Mouse (Mus musculus): ENCODE measurements around the gene Clca3b. TPM values are rescaled to one million over a fixed set of nuclear protein-coding genes. Genes with fewer than 3 reads are reported as not detected.
"Not testable (repeated sequence)": the region's sequence is repeated elsewhere in the genome, so short reads cannot be mapped to it uniquely, and the experiment has no call there.

Gene Clca3b
- not detected in 2 replicates for polyA plus RNA-seq (2014; fragmentation: Nextera tagmentation; extraction: Ambion mirVana)

- not testable (repeated sequence) for H3K27ac ChIP-seq (replicated peaks; ENCODE audit: low read depth, low read length); H3K9ac ChIP-seq (replicated peaks; ENCODE audit: low read length); H3K27me3 ChIP-seq (ENCODE audit: control insufficient read depth, insufficient read depth, low read length); H3K36me3 ChIP-seq (replicated peaks; ENCODE audit: control insufficient read depth, insufficient read depth, low read depth, low read length); H3K4me3 ChIP-seq (ENCODE audit: low read depth, low read length); H3K9me3 ChIP-seq (replicated peaks; ENCODE audit: control insufficient read depth, low read length); H3K4me1 ChIP-seq (ENCODE audit: control insufficient read depth, insufficient read depth, low read length); H3K4me2 ChIP-seq (ENCODE audit: low read depth, low read length); DNase-seq (ENCODE audit: low spot score); ATAC-seq (replicated peaks; ENCODE audit: insufficient number of reproducible peaks, low FRiP score, low TSS enrichment, low read depth)
- WGBS, result 87% methylated on average over 9 of the region's 9 CpGs
Measured at GRCm38 (mm10) chr3:144849014-144849556, at the start of gene Clca3b. TSS of gene Clca3b (minus strand) at chr3:144849357.

GRCm38 (mm10) chr3:144897042-144897678 lies 48.0 kb upstream of the Clca3b start:
- no peak overlapping the region for H3K4me2 ChIP-seq (ENCODE audit: low read depth, low read length)
- ATAC-seq (replicated peaks; ENCODE audit: insufficient number of reproducible peaks, low FRiP score, low TSS enrichment, low read depth) (no peak), DNase-seq (ENCODE audit: low spot score) (no peak)
- H3K27ac ChIP-seq (replicated peaks; ENCODE audit: low read depth, low read length), result no peak overlapping the region
- H3K27me3 ChIP-seq (ENCODE audit: control insufficient read depth, insufficient read depth, low read length), result no peaks in the 10 kb centered on the region
- H3K4me3 ChIP-seq (ENCODE audit: low read depth, low read length), result no peak overlapping the region
- no peaks in the 10 kb centered on the region for H3K4me1 ChIP-seq (ENCODE audit: control insufficient read depth, insufficient read depth, low read length)
- H3K9ac ChIP-seq (replicated peaks; ENCODE audit: low read length), result no peak overlapping the region
- no peaks in the 10 kb centered on the region for H3K9me3 ChIP-seq (replicated peaks; ENCODE audit: control insufficient read depth, low read length)
- no peaks in the 10 kb centered on the region for H3K36me3 ChIP-seq (replicated peaks; ENCODE audit: control insufficient read depth, insufficient read depth, low read depth, low read length)
- 88% methylated on average over 2 of the region's 2 CpGs for WGBS

DNA sequence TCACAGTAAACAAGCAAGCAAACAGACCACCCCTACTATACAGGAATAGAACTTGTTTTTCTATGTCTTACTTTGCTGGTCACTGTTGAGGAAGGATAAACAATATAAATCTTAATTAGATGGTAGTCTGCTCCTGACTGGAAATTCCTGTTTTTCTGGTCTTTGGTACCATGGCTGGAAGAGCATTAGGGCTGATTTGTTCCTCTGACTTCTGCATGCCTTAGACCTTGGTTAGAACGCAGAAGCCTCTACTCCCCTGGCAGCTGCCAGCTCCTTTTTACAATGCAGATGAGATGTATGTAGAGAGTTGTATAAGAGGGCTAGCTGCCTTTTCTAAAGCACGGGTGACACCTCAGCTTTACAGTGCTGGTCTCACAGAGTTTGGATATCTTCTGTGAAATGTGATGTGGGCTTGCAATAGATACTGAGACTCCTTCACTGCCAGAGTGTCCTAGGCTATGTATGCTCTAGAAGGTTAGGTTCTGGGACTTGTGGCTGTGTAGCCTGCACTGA lies 41.1 kb upstream of the Clca3b start:
- ATAC-seq (replicated peaks; ENCODE audit: insufficient number of reproducible peaks, low FRiP score, low TSS enrichment, low read depth), result no peak
- no peaks in the 10 kb centered on the region for H3K9me3 ChIP-seq (replicated peaks; ENCODE audit: control insufficient read depth, low read length)
- DNase-seq (ENCODE audit: low spot score), result peak; percentile 12
- no peak overlapping the region for H3K27ac ChIP-seq (replicated peaks; ENCODE audit: low read depth, low read length)
- no peak overlapping the region for H3K4me3 ChIP-seq (ENCODE audit: low read depth, low read length)
- no peaks in the 10 kb centered on the region for H3K27me3 ChIP-seq (ENCODE audit: control insufficient read depth, insufficient read depth, low read length)
- H3K4me2 ChIP-seq (ENCODE audit: low read depth, low read length), result no peak overlapping the region
- H3K9ac ChIP-seq (replicated peaks; ENCODE audit: low read length), result no peak overlapping the region
- no peaks in the 10 kb centered on the region for H3K36me3 ChIP-seq (replicated peaks; ENCODE audit: control insufficient read depth, insufficient read depth, low read depth, low read length)
- H3K4me1 ChIP-seq (ENCODE audit: control insufficient read depth, insufficient read depth, low read length), result no peaks in the 10 kb centered on the region
- 53% methylated on average over 2 of the region's 2 CpGs for WGBS

- no peak for ATAC-seq (replicated peaks; ENCODE audit: insufficient number of reproducible peaks, low FRiP score, low TSS enrichment, low read depth)
- H3K27me3 ChIP-seq (ENCODE audit: control insufficient read depth, insufficient read depth, low read length), result no peaks in the 10 kb centered on the region
- no peak for DNase-seq (ENCODE audit: low spot score)
- no peak overlapping the region for H3K9ac ChIP-seq (replicated peaks; ENCODE audit: low read length)
- no peaks in the 10 kb centered on the region for H3K4me1 ChIP-seq (ENCODE audit: control insufficient read depth, insufficient read depth, low read length)
- H3K9me3 ChIP-seq (replicated peaks; ENCODE audit: control insufficient read depth, low read length), result no peaks in the 10 kb centered on the region
- no peaks in the 10 kb centered on the region for H3K36me3 ChIP-seq (replicated peaks; ENCODE audit: control insufficient read depth, insufficient read depth, low read depth, low read length)
- H3K27ac ChIP-seq (replicated peaks; ENCODE audit: low read depth, low read length), result no peak overlapping the region
- H3K4me2 ChIP-seq (ENCODE audit: low read depth, low read length), result no peak overlapping the region
- no peak overlapping the region for H3K4me3 ChIP-seq (ENCODE audit: low read depth, low read length)
Measured at GRCm38 (mm10) chr3:144886957-144887356, 37.8 kb upstream of the Clca3b start.

DNA sequence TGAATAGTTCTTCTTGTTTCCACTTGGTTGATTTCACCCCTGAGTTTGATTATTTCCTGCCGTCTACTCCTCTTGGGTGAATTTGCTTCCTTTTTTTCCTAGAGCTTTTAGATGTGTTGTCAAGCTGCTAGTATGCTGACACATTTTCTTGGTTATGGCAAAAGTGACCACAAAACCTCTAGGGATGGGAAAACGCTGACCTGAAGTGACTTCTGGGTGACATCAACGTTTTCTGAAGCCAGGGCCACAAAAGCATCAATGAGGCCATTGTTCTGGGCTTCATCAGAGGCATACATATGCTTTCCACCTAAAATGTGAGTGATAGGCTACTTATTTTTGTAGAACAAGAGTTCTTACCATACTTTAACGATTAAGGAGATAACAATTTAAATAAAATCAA lies 22.9 kb upstream of the Clca3b start:
- H3K4me3 ChIP-seq (ENCODE audit: low read depth, low read length); H3K36me3 ChIP-seq (replicated peaks; ENCODE audit: control insufficient read depth, insufficient read depth, low read depth, low read length); H3K27me3 ChIP-seq (ENCODE audit: control insufficient read depth, insufficient read depth, low read length); ATAC-seq (replicated peaks; ENCODE audit: insufficient number of reproducible peaks, low FRiP score, low TSS enrichment, low read depth); DNase-seq (ENCODE audit: low spot score); H3K4me1 ChIP-seq (ENCODE audit: control insufficient read depth, insufficient read depth, low read length); H3K27ac ChIP-seq (replicated peaks; ENCODE audit: low read depth, low read length); H3K9ac ChIP-seq (replicated peaks; ENCODE audit: low read length); H3K9me3 ChIP-seq (replicated peaks; ENCODE audit: control insufficient read depth, low read length); H3K4me2 ChIP-seq (ENCODE audit: low read depth, low read length): not testable (repeated sequence)
- 24% methylated on average over 4 of the region's 4 CpGs for WGBS

- Histone ChIP-seq H3K27me3 (ENCODE audit: control insufficient read depth, insufficient read depth, low read length) (no peaks in the 10 kb centered on the region), H3K27ac (replicated peaks; ENCODE audit: low read depth, low read length) (no peak overlapping the region), H3K4me1 (ENCODE audit: control insufficient read depth, insufficient read depth, low read length) (no peaks in the 10 kb centered on the region), H3K9ac (replicated peaks; ENCODE audit: low read length) (no peak overlapping the region), H3K4me2 (ENCODE audit: low read depth, low read length) (no peak overlapping the region), H3K36me3 (replicated peaks; ENCODE audit: control insufficient read depth, insufficient read depth, low read depth, low read length) (no peaks in the 10 kb centered on the region), H3K9me3 (replicated peaks; ENCODE audit: control insufficient read depth, low read length) (no peaks in the 10 kb centered on the region), H3K4me3 (ENCODE audit: low read depth, low read length) (no peak overlapping the region)
- DNase-seq (ENCODE audit: low spot score) (no peak), ATAC-seq (replicated peaks; ENCODE audit: insufficient number of reproducible peaks, low FRiP score, low TSS enrichment, low read depth) (no peak)
- WGBS, result 72% methylated on average over 4 of the region's 4 CpGs
Measured at GRCm38 (mm10) chr3:144849584-144849983, 427 bp upstream of the Clca3b start.

DNA sequence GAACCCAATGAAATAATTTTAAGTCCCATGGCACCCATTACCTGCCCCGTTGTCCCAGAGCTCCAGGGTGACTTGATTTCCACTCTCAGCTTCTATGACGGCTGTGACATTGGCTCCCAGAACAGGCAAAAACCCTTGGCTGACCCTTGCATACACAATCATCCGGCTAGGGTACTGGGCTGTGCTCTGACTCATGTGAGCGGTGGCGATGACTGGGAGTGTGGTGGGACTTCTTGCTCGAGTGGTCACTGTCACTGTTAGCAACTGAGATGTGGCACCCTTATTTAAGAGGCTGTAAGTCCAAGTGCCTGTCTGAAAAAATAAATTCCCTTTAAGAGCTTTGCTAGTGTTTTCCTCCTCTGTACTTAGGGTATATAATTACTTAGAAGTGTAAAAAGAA lies 21.9 kb downstream of the Clca3b start:
- DNase-seq (ENCODE audit: low spot score) (no peak), ATAC-seq (replicated peaks; ENCODE audit: insufficient number of reproducible peaks, low FRiP score, low TSS enrichment, low read depth) (no peak)
- H3K27me3 ChIP-seq (ENCODE audit: control insufficient read depth, insufficient read depth, low read length), result no peaks in the 10 kb centered on the region
- H3K4me3 ChIP-seq (ENCODE audit: low read depth, low read length), result no peak overlapping the region
- H3K36me3 ChIP-seq (replicated peaks; ENCODE audit: control insufficient read depth, insufficient read depth, low read depth, low read length), result no peaks in the 10 kb centered on the region
- no peak overlapping the region for H3K9ac ChIP-seq (replicated peaks; ENCODE audit: low read length)
- no peaks in the 10 kb centered on the region for H3K4me1 ChIP-seq (ENCODE audit: control insufficient read depth, insufficient read depth, low read length)
- WGBS, result 87% methylated on average over 6 of the region's 6 CpGs
- no peak overlapping the region for H3K4me2 ChIP-seq (ENCODE audit: low read depth, low read length)
- H3K27ac ChIP-seq (replicated peaks; ENCODE audit: low read depth, low read length), result no peak overlapping the region
- no peaks in the 10 kb centered on the region for H3K9me3 ChIP-seq (replicated peaks; ENCODE audit: control insufficient read depth, low read length)

GRCm38 (mm10) chr3:144825151-144825550 lies 24.0 kb downstream of the Clca3b start:
- H3K4me1 ChIP-seq (ENCODE audit: control insufficient read depth, insufficient read depth, low read length), result no peaks in the 10 kb centered on the region
- ATAC-seq (replicated peaks; ENCODE audit: insufficient number of reproducible peaks, low FRiP score, low TSS enrichment, low read depth) (peak; percentile 72; the same call in 1 of the 2 replicates), DNase-seq (ENCODE audit: low spot score) (peak; percentile 86)
- 17% methylated on average over 10 of the region's 10 CpGs for WGBS
- H3K27ac ChIP-seq (replicated peaks; ENCODE audit: low read depth, low read length), result no peak overlapping the region
- H3K9ac ChIP-seq (replicated peaks; ENCODE audit: low read length), result no peak overlapping the region
- no peaks in the 10 kb centered on the region for H3K36me3 ChIP-seq (replicated peaks; ENCODE audit: control insufficient read depth, insufficient read depth, low read depth, low read length)
- no peaks in the 10 kb centered on the region for H3K9me3 ChIP-seq (replicated peaks; ENCODE audit: control insufficient read depth, low read length)
- no peak overlapping the region for H3K4me3 ChIP-seq (ENCODE audit: low read depth, low read length)
- H3K27me3 ChIP-seq (ENCODE audit: control insufficient read depth, insufficient read depth, low read length), result no peaks in the 10 kb centered on the region
- no peak overlapping the region for H3K4me2 ChIP-seq (ENCODE audit: low read depth, low read length)

All from embryonic facial prominence, embryonic 11.5 days (tissue).